In the genomic region with DNA sequence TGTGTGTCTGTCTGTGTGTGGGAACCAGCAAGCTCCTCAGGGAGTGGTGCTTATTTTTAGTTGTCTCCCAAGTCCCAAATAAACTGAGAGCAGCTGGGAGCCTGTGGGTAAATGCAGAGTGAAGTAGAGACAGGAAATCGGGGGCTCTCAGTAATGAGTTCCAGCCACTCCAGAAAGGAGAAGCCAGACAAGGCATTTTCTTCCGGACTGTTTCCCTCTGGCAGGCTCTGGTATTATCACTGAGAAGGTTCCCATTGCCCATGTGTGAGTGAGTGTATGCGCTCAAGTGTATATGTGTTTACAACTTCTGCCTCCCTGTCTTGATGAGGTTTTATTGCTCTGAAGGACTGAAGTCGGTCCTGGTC, we compare ENCODE assay signal across 9 mouse cellular contexts. TPM values are rescaled to one million over a fixed set of nuclear protein-coding genes. Genes with fewer than 3 reads are reported as not detected.
DNase-seq lines count a peak whose midpoint lies in the region; ATAC-seq lines count a peak whose summit lies in the region.
"Had no signal": no experiment of that assay in that cellular context is flagged by ENCODE, and none has a peak within 500 bp of the region (broad histone marks: within the 10 kb centered on the region; RNA-seq: fewer than 3 reads in every experiment).

No protein-coding gene starts in this region.

- ATAC-seq in heart, embryonic 11.5 days (replicated peaks; ENCODE audit: insufficient number of reproducible peaks, low FRiP score, low TSS enrichment), result peak; percentile 20; the same call in 1 of the 2 replicates
- ATAC-seq in neural tube, embryonic 14.5 days (ENCODE audit: low read depth), result peak; percentile 5; the same call in 1 of the 2 replicates

- peaks cover 8% of the 10 kb centered on the region; the same call in 1 of the 2 replicates for H3K27me3 ChIP-seq in embryonic facial prominence, embryonic 10.5 days (replicated peaks; ENCODE audit: low read depth, poor library complexity, severe bottlenecking)
- H3K27me3 ChIP-seq in heart, embryonic 11.5 days (ENCODE audit: control insufficient read depth, insufficient read depth, low read length), result no peaks in the 10 kb centered on the region
- H3K27me3 ChIP-seq in limb, embryonic 10.5 days (ENCODE audit: low read depth, poor library complexity, severe bottlenecking), result no peaks in the 10 kb centered on the region
- no peaks in the 10 kb centered on the region for H3K27me3 ChIP-seq in neural tube, embryonic 14.5 days (ENCODE audit: control insufficient read depth, insufficient read depth, low read length)

- H3K27ac ChIP-seq in embryonic facial prominence, embryonic 10.5 days (replicated peaks), result peak overlapping the region; percentile 95
- peak overlapping the region; percentile 91 for H3K27ac ChIP-seq in heart, embryonic 11.5 days (ENCODE audit: low read depth, low read length)
- H3K27ac ChIP-seq in limb, embryonic 10.5 days, result peak overlapping the region; percentile 96
- peak overlapping the region; percentile 29; the same call in 1 of the 2 replicates for H3K27ac ChIP-seq in neural tube, embryonic 14.5 days (ENCODE audit: low read depth, low read length)
- H3K27ac ChIP-seq: macrophage had no signal

- H3K9me3 ChIP-seq in embryonic facial prominence, embryonic 10.5 days, result no peaks in the 10 kb centered on the region
- H3K9me3 ChIP-seq in heart, embryonic 11.5 days (replicated peaks; ENCODE audit: control insufficient read depth, low read length), result no peaks in the 10 kb centered on the region
- H3K9me3 ChIP-seq in limb, embryonic 10.5 days (replicated peaks), result no peaks in the 10 kb centered on the region
- no peaks in the 10 kb centered on the region for H3K9me3 ChIP-seq in neural tube, embryonic 14.5 days (ENCODE audit: control insufficient read depth, low read length)

- 26% methylated on average over 4 of the region's 4 CpGs for WGBS in embryonic facial prominence, embryonic 10.5 days
- 18% methylated on average over 4 of the region's 4 CpGs for WGBS in heart, embryonic 11.5 days (ENCODE audit: insufficient replicate concordance)
- WGBS in limb, embryonic 10.5 days, result 6% methylated on average over 4 of the region's 4 CpGs
- WGBS in neural tube, embryonic 14.5 days, result 19% methylated on average over 4 of the region's 4 CpGs

- H3K4me1 ChIP-seq in embryonic facial prominence, embryonic 10.5 days, result peaks cover 75% of the 10 kb centered on the region
- peaks cover 32% of the 10 kb centered on the region for H3K4me1 ChIP-seq in heart, embryonic 11.5 days (ENCODE audit: control insufficient read depth, insufficient read depth, low read length)
- H3K4me1 ChIP-seq in limb, embryonic 10.5 days, result peaks cover 73% of the 10 kb centered on the region
- H3K4me1 ChIP-seq in neural tube, embryonic 14.5 days (ENCODE audit: control insufficient read depth, insufficient read depth, low read length), result no peaks in the 10 kb centered on the region

- no peaks in the 10 kb centered on the region for H3K36me3 ChIP-seq in embryonic facial prominence, embryonic 10.5 days (replicated peaks)
- H3K36me3 ChIP-seq in heart, embryonic 11.5 days (ENCODE audit: control insufficient read depth, insufficient read depth, low read length), result no peaks in the 10 kb centered on the region
- peaks cover under 1% of the 10 kb centered on the region; the same call in 1 of the 2 replicates for H3K36me3 ChIP-seq in limb, embryonic 10.5 days
- H3K36me3 ChIP-seq in neural tube, embryonic 14.5 days (ENCODE audit: control insufficient read depth, insufficient read depth, low read length), result no peaks in the 10 kb centered on the region

- H3K9ac ChIP-seq in heart, embryonic 11.5 days (ENCODE audit: low read depth, low read length), result peak overlapping the region; percentile 65
- H3K9ac ChIP-seq in neural tube, embryonic 14.5 days (replicated peaks; ENCODE audit: low read depth, low read length), result no peak overlapping the region

- H3K4me2 ChIP-seq in heart, embryonic 11.5 days, result peak overlapping the region; percentile 61
- peak overlapping the region; percentile 35; the same call in 1 of the 2 replicates for H3K4me2 ChIP-seq in neural tube, embryonic 14.5 days (ENCODE audit: low read depth, low read length)

- DNase-seq in brain, adult 2 months (ENCODE audit: low read depth, low spot score), result peak; percentile 62
- peak; percentile 73 for DNase-seq in embryonic facial prominence, embryonic 10.5 days (ENCODE audit: low spot score)
- no peak for DNase-seq in limb, embryonic 10.5 days (ENCODE audit: low spot score)
- no peak for DNase-seq in adrenal gland, postnatal 4 days (ENCODE audit: low spot score in 2 of 2)
- DNase-seq in testis, postnatal 14 days (ENCODE audit: low spot score), result no peak
- no peak for DNase-seq in urinary bladder, postnatal 36 days (ENCODE audit: low spot score in 2 of 2)

- peak overlapping the region; percentile 64 for H3K4me3 ChIP-seq in embryonic facial prominence, embryonic 10.5 days
- H3K4me3 ChIP-seq in heart, embryonic 11.5 days (ENCODE audit: low read depth, low read length), result peak overlapping the region; percentile 29; the same call in 1 of the 2 replicates
- peak overlapping the region; percentile 59 for H3K4me3 ChIP-seq in limb, embryonic 10.5 days
- H3K4me3 ChIP-seq in neural tube, embryonic 14.5 days (ENCODE audit: low read depth, low read length), result no peak overlapping the region

RNA-seq across cellular contexts. Expression of a gene that starts 40.2 kb away (rescaled TPM):
- not detected in 2 replicates for polyA plus RNA-seq in embryonic facial prominence, embryonic 10.5 days (2016; fragmentation: Nextera tagmentation; extraction: Ambion mirVana)
- polyA plus RNA-seq in heart, embryonic 11.5 days (2014; fragmentation: Nextera tagmentation; extraction: Ambion mirVana), result not detected in 2 replicates
- not detected in 2 replicates for polyA plus RNA-seq in limb, embryonic 10.5 days (2016; fragmentation: Nextera tagmentation; extraction: Ambion mirVana)
- polyA plus RNA-seq in neural tube, embryonic 14.5 days (2014; fragmentation: Nextera tagmentation; extraction: Ambion mirVana), result not detected in 2 replicates
- not detected for total RNA-seq in adrenal gland, postnatal 4 days (2021)
- polyA plus RNA-seq: macrophage had no signal

Comparison
In these comparisons a context has a peak if more than half of its experiments do, and no peak if none do; other contexts are left out.
1. DNase-seq: peak in brain, adult 2 months (single experiment) and embryonic facial prominence, embryonic 10.5 days (single experiment); none in limb, embryonic 10.5 days (single experiment), adrenal gland, postnatal 4 days (0 of 2), testis, postnatal 14 days (single experiment) and urinary bladder, postnatal 36 days (0 of 2).
2. H3K27ac ChIP-seq: peak in every context shown above with its lines; median percentile 96 in limb, embryonic 10.5 days; 95 in embryonic facial prominence, embryonic 10.5 days; 91 in heart, embryonic 11.5 days; 29 in neural tube, embryonic 14.5 days.